Mouse (Mus musculus) spleen, postnatal 14 days (tissue): ENCODE measurements around the gene Hsd11b2.

Experiments used
- DNase-seq, 2 experiments: peaks; one replicate each; pipeline ENCODE4 v3.0.0; 2021 to 2022; ENCODE audit warnings: low spot score in 2 of 2

Hsd11b2 gene

DNA sequence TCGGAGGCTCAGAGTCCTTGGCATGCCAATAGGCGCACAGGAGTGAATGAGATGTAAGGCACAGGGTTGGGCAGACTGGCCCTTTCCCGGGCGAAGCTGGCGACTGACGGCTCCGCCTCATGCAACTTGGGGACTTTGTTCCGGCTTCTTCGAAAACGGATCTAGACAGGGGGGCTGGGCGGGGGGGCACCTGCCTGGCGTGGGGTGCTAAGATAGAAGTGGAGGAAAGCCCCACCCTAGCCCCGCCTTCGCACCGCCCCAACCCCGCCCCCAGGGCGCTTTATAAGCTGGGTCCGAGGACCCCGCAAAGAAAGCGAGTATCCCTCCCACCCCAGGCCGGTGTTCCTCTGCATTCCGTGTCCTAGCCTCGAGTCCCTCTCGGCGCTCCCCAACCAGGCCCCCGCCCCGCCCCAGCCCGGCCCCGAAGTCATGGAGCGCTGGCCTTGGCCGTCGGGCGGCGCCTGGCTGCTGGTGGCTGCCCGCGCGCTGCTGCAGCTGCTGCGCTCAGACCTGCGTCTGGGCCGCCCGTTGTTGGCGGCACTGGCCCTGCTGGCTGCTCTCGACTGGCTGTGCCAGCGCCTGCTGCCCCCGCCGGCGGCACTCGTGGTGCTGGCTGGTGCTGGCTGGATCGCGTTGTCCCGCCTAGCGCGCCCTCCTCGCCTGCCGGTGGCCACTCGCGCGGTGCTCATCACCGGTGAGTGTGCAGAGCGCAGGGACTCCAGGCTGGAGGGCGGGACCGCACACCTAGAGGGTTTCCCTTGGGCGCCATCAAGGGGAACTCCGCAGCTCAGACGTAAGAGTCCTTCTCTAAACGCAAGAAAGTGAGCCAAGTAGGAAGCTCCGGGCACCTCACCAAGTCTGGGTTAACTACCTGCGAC is at the start of gene Hsd11b2:
Hsd11b2 (plus strand) TSS at position 320 of the 878 bp plus-strand sequence.
- DNase-seq: peak; percentile 25 to 30

DNA sequence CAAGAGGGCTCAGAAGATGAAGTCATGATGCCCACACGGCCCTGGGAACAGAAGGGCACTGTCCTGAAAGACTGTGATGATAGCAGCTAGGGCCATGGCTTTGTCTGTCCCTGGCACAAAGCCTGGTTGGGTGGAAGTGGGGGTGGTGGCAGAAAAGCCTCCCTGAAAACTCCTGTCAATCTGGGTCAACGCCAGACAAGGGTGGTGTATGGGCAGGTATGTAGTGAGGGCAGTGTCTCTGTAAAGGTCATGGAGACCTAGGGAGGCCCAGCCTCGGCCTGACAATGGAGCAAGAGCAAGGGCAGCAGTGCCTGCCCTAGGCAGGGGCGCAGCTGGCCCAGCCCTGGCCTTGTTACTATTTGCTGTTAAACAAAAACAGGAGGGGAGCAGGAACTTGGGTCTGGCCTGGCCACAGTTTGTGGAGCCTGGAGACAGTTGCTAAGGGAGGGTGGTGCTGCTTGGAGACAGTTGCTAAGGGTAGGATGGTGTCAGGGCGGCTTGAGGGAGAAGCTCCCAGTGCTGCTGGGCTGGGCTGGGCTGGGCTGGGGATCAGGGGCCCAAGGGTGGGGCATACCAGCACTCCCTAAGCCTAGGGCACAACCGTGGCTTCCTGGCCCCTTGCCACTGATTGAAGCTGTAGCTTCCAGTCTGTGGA is 49.4 kb upstream of the Hsd11b2 start:
- no peak for DNase-seq

DNA sequence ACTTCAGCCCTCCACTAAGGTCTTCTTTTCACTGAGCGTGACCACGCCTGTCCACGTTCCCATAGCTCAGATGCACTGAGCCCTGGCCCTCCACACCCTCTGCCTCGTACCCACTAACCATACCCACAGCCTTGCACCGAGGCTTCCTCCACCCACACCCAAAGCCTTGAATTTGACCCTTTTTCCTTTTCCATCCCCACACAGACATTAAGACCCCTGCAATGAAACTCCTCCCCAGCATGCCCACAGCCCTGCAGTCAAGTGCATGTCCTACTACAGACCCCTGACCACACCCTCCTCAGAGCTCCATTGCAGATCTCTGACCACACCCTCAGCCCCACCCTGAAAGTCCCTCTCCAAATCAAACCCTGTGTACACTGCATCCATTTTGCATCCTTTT is 48.7 kb upstream of the Hsd11b2 start:
- DNase-seq: no peak

DNA sequence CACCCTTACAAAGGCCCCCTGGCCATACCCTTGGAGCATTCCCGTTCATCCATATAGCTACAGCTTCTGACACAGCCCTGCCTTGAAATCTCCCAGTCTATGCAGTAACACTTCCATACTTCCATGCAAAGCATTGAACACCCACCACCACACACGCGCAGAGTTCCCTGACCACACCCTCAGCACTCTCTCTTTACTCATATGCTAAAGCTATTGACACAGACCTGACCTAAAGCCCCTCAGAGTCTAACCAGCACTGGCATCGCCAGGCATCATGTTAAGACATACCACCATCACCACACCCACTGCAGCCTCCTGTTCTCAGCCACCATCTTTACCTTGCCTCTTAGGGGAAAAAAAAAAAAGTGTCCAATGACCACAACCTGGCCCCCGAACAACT is 48.3 kb upstream of the Hsd11b2 start:
- no peak for DNase-seq

DNA sequence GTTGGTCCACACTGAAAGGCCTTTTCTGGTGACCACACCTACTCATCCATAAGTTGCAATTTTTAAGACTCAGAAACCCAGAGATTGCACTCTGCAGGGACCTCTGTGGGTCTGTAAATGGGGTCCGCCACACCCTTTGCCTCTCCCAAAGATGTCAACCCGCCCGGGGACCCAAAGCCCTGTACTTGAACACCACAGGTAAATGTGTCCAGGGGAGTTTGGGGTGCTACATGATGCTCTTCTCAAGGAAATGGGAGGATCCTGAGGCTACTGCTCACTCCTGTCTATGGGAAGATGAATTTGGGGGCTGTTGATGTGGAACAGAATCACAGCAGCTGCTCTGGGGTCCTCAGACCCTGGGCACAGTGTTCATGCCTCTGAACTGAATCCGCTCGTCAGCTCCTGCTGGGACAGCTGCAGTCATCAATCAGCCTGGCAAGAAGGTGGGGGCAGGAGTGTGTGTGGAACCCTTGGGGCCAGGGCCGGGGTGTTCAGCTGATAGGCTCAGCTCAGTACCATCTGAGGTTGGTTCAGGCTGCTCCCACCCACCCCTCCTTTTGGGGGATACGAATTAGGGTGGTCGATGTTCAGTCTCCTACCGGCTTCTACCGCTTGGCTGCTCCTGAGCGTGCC is 47.8 kb upstream of the Hsd11b2 start:
- no peak for DNase-seq

DNA sequence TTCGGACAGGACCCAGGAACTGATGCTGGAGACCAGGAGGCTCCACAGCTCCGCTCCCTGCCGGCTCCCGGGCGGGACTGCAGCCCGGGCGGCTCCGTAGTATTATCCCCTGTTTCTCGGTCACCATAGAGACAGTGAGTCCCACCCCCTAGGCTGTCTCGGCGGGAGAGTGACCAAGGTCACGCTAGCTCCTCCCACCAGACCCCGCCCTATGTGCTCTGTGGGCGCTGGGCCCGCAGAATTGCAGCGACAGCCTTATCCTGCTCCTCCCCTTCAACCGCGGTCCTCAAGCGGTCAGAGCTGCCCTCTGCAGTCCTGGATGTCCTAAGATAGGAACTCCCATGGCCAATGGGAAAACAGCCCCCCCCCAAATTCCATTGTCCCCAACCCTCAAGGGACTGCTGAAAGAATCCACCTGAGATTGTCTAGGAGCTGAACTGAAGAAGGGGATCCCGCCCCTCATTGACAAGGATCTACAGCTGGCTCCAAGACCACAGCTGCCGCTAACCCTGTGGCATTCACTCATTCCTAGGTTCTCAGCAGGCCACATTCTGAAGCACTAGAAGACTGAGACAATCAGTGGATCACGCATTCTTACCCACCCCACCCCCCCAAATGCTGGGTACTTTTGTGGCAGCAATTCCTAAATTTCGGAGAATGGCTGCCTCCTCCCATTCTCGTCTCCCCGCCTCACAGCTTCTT is 47.1 kb upstream of the Hsd11b2 start, which contains the start of gene Tppp3:
Tppp3 (minus strand) TSS at position 213 of the 702 bp plus-strand sequence.
- peak; percentile 51 to 64 for DNase-seq

DNA sequence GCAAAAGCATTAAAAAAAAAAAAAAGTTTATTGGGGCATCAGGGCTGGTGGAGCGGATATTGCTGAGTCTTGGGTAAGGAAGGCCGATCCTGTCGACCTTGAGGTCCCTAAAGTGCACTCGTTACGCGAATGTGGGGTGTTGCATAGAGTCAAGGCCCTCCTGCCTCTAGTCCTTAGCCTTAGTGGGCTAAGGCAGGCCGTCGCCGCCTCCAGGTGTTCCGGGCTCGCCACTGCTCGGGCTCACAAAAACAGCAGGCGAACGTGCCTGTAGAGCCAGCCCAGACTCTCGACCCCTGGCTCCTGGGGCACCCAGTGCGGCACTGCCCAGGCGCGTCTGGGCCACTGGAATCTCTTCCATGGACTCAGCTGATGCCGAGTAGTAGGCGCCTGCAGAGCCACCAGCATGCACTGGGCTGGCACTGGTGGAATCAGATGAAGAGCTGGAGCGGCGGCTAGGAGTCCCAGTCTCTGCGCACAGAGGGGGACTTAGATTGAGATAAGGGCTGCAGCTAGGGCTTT is 46.1 kb upstream of the Hsd11b2 start:
- no peak for DNase-seq

DNA sequence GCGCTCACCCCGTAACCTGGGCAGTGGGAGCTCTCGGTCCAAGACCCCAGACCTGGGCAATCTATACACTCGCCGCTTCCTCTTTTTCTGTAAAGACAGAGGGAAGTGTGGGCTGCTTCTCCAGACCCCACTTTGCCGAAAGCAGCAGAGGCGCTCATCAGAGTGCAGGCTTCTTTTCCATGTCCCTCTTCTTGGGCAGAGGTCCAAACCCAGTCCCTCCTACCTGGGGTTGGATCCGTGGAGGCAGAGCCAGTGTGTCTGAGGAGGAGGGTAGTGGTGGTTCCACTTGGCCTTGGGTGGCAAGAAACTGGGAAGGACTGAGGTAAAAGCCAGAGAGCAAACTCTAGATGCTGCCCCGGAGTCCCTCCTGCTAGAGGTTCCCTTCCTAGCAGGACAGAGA is 45.6 kb upstream of the Hsd11b2 start:
- no peak for DNase-seq

DNA sequence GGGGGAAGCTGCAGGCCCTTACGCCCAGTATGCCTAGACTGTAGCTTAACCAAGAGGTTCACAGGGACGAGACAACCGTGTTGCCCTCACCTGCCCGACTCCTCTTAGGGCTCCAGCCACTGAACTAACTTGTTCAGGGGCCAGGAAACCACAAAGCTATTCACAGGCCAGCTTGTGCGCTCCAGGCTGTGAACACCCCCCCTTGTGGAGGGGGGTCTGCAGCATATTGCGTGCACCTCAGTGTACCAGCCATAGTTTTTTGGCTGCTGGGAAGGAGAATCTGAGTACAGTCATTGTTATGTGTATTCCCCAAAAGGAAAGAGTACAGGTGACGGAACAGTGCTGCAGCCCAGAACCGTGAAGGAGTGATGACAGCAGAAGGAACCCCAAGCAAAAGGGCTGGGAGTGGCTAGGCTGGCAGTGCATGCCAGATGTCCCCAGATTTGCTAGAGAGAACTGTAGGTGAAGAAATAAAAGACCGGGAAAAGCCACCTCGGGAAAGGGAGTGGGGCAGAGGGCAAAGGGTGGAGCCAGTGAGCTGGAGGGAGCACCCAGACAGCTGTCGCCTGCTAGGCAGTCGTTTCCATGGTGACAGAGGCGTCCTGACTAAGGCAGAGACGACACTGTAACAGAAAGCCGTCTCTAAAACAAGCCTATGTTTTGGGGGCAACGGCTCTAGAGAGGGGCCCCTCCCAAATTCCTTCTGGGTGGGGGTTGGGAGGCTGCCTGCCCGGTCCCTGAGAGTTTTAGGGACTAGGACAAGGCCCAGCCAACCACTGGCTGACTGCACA is 44.5 kb upstream of the Hsd11b2 start:
- no peak for DNase-seq

DNA sequence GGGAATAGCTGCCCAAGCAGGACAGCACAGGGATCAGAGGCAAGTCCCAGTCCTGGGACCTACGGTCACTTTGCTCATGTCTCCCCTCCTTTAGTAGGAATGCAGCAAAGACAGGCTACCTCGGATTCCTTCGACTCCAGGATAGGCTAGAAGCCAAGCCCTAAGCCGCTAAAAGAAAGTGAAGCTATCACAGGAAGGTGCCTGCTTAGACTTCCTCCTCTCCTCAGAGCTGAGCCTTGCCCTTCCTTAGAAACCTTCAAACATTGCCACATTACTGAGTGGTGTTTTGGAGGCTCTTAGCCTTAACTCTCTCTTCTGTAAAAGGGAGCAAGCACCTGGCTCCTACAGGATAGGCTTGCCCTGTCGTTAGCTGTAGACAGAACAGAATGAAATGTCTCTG is 43.9 kb upstream of the Hsd11b2 start:
- no peak for DNase-seq

DNA sequence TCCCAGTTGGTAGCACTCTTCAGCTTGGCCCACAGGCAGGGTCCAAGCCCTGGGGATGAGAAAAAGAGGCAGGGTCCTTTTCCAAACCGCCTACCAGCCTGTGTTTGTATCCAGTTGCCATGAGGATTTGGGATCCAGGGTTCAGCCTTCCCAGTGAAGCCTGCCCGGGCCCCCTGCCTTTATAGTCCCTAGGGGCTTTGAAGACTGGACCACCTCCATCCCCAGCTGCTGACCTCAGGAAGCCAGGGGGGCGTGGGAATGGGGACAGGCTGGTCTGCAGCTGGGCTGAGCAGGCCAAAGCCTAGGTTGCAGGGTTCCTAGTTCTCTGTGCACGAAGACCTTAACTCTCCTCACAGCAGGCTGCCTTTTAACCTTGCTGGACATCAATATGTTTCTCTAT is 43.3 kb upstream of the Hsd11b2 start:
- DNase-seq: no peak

DNA sequence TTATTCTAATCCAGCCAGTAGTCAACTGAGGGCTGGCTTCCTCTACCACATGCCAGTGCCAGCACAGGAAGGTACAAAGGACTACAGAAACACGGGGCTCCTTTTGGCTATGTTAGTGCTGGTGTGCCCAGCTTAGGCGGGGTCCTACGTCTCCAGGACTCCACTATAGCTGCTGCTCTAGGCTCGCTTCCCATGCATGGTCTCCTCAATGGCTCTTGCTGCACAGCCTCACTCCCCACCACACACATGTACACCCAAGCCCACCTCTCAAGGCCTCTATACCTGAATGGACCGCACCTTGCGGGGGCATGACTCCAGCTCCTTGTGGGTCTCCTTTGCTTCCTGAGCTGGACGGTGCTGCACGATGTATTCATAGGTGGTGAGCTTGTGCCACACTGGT is 42.8 kb upstream of the Hsd11b2 start:
- DNase-seq: no peak

DNA sequence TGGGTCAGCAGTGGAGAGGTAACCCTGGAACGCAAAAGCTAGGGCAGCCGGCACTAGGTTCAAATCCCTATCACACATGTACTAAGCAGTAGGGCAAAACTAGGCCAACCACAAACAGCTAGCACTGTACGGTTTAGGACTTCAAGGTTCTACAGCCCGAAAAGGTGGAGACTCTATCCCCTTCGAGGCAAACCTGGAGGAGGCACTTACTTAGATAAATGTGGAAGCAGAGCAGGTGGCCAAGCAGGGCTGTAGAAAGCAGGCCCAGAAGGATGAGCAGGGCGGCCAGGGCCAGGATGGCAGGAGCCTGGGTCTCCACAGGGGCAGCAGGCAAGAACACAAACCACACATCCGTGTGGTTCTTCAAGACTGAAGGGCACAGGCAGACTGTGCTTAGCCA is 42.4 kb upstream of the Hsd11b2 start:
- DNase-seq: no peak

DNA sequence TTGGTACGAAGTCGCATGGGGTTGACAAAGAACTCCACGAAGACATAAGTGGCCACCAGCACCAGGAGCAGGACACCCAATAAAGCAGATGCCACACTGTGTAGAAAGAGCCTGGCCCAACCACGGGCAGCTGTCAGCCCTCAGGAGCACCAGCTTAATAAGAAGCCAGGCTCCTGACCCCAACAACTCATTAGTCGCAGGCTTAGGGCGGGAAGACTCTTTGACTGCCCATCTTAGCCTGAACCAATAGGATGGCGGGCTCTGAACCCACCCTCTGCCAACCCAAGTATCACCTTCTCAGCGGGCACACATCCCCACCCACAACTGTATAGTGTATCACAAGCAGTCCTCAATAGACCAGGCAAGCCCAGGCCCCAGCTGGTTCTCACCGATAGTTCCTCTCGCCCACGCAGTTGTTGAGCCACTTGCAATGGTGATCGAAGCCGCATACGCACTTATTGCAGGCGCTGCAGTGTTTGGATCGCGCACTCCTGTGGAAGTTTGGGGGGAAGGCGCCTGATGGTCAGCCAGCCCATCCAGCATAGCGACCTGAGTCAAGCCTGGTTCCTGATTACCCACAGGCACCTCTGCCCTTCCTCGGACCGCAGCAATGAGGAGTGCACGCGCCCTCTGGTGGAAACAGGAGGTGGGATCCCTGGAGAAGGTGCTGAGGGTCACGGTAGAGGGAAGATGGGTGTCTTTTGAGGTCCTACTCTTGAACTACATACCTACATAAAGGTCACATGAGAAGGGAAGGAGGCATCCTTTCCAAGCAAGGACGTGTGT is 41.7 kb upstream of the Hsd11b2 start:
- peak; percentile 31 to 40 for DNase-seq

DNA sequence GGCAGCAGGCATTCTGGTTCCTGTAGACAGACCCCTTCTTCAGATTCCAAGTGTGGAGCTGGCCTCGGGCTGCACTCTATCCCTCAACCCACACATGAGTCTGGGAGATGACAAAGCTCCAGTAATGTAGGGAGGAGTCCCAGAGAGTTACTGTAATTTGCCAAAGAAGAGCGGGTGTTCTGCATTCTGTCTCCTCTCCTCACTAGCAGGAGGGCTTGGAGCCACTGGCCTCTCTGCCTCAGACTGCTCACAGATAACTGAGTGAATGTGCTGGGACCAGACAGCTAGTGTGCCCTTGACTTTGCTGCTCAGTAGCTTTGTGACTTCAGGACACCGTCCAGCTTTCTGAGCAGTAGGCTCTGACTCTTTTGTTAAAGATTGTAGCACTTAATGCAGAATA is 40.8 kb upstream of the Hsd11b2 start:
- DNase-seq: no peak

DNA sequence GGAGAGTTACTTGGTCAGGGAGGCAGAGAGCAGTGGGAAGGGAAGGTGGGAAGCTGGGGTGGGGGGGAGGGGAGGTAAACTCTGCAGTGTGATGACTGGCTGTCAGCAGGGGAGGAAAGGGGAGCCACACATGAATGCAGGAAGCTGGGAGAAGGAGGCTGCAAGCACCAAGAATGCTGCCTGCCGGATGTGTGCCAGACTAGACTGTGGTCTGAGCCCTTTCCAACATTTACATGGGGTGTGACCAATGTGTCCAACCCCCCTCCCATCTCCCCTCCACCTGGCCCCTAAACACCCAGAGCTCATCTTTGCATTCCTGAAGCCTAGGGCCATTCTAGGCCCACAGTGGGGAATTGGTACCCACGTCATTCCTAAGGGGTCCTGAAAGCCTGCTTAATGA is 37.5 kb upstream of the Hsd11b2 start:
- DNase-seq: no peak

DNA sequence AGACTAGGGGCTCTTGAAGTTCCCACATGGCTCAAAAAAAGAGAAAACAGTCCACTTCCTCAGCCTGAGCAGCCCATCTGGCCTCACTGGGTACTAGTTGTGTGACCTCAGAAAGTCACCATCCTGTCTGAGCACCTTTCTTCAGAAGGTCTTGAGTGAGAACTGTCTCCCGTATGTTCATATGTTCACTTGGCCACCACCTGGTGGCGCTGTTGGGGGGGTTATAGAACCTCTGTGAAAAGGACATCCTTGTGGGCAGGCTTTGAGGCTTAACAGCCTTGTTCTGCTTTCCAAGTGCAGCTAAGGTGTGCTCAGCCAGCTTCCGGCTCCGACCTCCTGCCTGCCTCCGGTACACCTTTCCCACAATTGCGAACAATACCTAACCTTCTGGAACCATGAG is 37.1 kb upstream of the Hsd11b2 start:
- DNase-seq: peak in 1 of 2 experiments; percentile 39

DNA sequence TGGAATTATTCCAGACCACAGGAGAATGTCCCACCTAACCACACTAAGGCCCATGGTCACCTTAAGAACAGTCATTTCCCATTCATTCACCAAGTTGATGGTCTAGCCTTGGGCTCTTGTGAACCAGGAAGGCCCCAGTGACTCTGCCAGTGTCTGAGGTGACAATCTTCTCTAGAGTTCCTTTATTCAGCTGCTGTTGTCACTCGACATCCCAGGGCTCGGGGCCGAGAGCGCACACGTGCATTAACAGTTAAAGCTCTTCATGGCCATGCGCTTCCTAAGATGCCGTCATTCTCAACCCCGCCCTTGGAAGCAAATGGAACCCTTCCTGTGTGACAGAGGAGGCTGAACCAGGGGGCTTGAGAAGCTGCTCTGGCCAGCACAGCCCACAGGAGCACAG is 36.4 kb upstream of the Hsd11b2 start:
- no peak for DNase-seq

DNA sequence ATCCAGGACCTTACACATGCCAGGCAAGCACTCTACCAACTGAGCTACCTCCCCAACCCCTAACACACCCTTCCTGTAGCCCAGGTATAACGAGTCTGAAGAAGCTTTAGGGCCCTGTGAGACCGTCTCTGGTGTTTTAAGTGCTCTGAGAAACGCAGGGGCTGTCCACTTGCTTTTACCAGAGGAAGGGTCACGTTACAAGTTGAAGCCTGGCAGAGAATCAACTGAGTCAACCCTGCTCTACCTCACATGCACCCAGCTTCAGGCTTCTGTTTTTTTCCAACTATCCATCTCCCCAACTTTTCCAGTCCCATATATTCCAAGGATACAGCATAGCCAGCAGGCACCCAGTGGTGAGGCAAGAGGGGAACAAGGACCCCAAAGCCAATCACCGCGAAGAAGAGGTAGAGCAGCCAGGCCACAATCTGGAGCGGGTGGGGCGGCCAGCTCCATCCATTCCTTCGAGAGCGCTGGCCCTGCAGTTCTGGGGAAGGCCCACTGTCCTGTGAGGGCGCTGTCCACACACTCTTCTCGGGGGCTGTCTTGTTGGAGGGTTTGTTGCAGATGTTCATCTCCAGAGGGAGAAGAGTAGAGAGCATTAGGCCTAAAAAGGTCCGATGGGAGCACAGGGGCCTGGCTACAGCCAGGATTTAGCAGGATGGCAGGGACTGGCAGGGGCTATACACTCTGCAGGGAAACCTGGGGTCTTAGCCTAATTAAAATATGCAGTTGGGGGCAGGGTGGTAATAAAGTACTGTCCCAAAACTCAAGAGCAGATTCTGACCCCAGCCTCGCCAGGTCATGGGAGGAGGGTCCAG is 35.1 kb upstream of the Hsd11b2 start:
- DNase-seq: no peak

DNA sequence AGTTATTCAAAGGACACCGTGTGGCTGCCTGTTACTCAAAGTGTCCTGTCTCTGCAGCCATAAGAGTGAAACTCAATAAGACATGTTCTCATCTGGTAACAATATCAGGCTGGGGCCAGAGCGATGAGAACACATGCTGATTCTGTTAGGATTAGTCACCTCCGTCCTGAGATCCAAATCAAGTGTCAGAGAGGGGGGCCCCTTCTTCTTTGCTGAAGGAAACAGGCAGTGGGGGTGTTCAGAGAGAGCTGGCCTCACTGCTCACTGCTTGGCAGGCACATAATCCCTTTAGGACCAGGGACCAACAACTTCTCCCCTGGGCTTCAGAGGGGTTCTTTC is 34.6 kb upstream of the Hsd11b2 start:
- DNase-seq: no peak
